Mouse (Mus musculus): ENCODE measurements around the gene Gm14226.

- TF ChIP-seq CTCF (conservative IDR thresholded peaks at IDR 0.05; ENCODE audit: low read length) (no peak), POU5F1 (IDR thresholded peaks at IDR 0.05; ENCODE audit: borderline replicate concordance, low read length) (no peak)
These were observed 6.9 kb upstream of the Gm14226 start for GRCm38 (mm10) chr2:155011086-155011656.
